Mouse (Mus musculus) heart, postnatal 4 days (tissue): ENCODE data around the gene Cebpz. TPM values are rescaled to one million over a fixed set of nuclear protein-coding genes. Genes with fewer than 3 reads are reported as not detected.

Experiments used
- DNase-seq: peaks from one replicate; pipeline ENCODE4 v3.0.0; 2021
- total RNA-seq, 2 experiments: library from RNA; stranded (reverse); gene quantifications; 2 replicates each; pipeline ENCODE4 v1.2.3; 2021

The Cebpz gene
- 10 to 100 TPM; 19.3 to 20.6 TPM for total RNA-seq

- DNase-seq, result peak; percentile 97
These were observed at the start of gene Cebpz, which contains the start of gene Ndufaf7 for GRCm38 (mm10) chr17:78936466-78937228. TSS of gene Cebpz (minus strand) at chr17:78937066. TSS of gene Ndufaf7 (plus strand) at chr17:78937136.

- no peak for DNase-seq
These were observed 46.9 kb upstream of the Cebpz start for GRCm38 (mm10) chr17:78983736-78984135.

- no peak for DNase-seq
These were observed 46.3 kb upstream of the Cebpz start for GRCm38 (mm10) chr17:78983166-78983565.

GRCm38 (mm10) chr17:78968500-78968899 lies 31.6 kb upstream of the Cebpz start:
- DNase-seq, result no peak

- DNase-seq, result no peak
These were observed 29.4 kb upstream of the Cebpz start for GRCm38 (mm10) chr17:78966092-78966883.

GRCm38 (mm10) chr17:78964387-78964786 lies 27.5 kb upstream of the Cebpz start:
- no peak for DNase-seq

GRCm38 (mm10) chr17:78959473-78959872 lies 22.6 kb upstream of the Cebpz start:
- DNase-seq, result no peak

- no peak for DNase-seq
These were observed 16.4 kb upstream of the Cebpz start for GRCm38 (mm10) chr17:78953240-78953639.

- no peak for DNase-seq
These were observed 15.2 kb upstream of the Cebpz start for GRCm38 (mm10) chr17:78952070-78952469.

GRCm38 (mm10) chr17:78951225-78951624 lies 14.4 kb upstream of the Cebpz start:
- no peak for DNase-seq

GRCm38 (mm10) chr17:78942579-78942978 lies 5.7 kb upstream of the Cebpz start:
- DNase-seq, result no peak

GRCm38 (mm10) chr17:78938927-78939326 lies 2.1 kb upstream of the Cebpz start:
- no peak for DNase-seq

GRCm38 (mm10) chr17:78937229-78937853 lies 475 bp upstream of the Cebpz start:
- peak; percentile 8 for DNase-seq

GRCm38 (mm10) chr17:78935857-78936256 lies 1.0 kb downstream of the Cebpz start:
- DNase-seq, result no peak

- DNase-seq, result no peak
These were observed 19.2 kb downstream of the Cebpz start for GRCm38 (mm10) chr17:78917696-78918095.

GRCm38 (mm10) chr17:78916899-78917298 lies 20.0 kb downstream of the Cebpz start:
- no peak for DNase-seq

- DNase-seq, result peak; percentile 87
These were observed 20.5 kb downstream of the Cebpz start, which contains the start of gene Cebpzos for GRCm38 (mm10) chr17:78916369-78916813. TSS of gene Cebpzos (plus strand) at chr17:78916500.

GRCm38 (mm10) chr17:78915772-78916171 lies 21.1 kb downstream of the Cebpz start:
- DNase-seq, result no peak

- DNase-seq, result no peak
These were observed 22.9 kb downstream of the Cebpz start for GRCm38 (mm10) chr17:78913921-78914320.

- peak; percentile 40 for DNase-seq
These were observed 24.0 kb downstream of the Cebpz start for GRCm38 (mm10) chr17:78912861-78913281.

GRCm38 (mm10) chr17:78909374-78909773 lies 27.5 kb downstream of the Cebpz start:
- no peak for DNase-seq

- DNase-seq, result no peak
These were observed 30.0 kb downstream of the Cebpz start, which contains the start of gene Sult6b1 for GRCm38 (mm10) chr17:78906892-78907291. TSS of gene Sult6b1 (minus strand) at chr17:78906992.

GRCm38 (mm10) chr17:78903158-78903557 lies 33.7 kb downstream of the Cebpz start:
- DNase-seq, result no peak
